Mouse (Mus musculus): ENCODE data around the gene Slc31a2. TPM values are rescaled to one million over a fixed set of nuclear protein-coding genes. Genes with fewer than 3 reads are reported as not detected.
A peak's percentile ranks its signal among the peaks of the same experiment; 100 is the strongest.

Slc31a2 gene
- polyA plus RNA-seq (2012; rRNA removed) (14.4 and 15.8 TPM in 2 replicates), polyA plus RNA-seq (2014; fragmentation: Nextera tagmentation; extraction: Ambion mirVana) (15.2 and 15.6 TPM in 2 replicates)

DNA sequence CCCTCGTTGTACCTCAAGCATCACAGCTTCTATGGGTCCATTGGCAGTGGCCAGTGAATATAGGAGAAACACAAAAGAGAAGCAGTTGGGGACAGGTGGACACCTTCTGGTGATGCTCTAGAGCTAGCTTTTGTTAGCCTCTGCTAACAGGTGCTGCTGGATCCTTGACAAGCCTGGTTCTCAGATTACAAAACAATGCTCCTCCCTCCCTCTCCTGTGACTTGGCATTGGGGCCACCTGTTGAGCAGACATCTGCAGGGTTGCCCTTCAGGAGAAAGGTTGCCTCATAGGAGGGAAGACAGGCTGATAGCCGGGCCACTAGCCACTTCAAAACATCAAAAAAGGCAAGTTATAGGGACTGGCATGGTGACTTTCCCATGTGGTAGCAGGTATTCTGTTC lies at the start of gene Slc31a2:
Gene Slc31a2, plus strand, starts transcription at position 287 of the 400 bp plus-strand sequence.
- Histone ChIP-seq H3K4me2 (replicated peaks; ENCODE audit: low read depth, low read length, severe bottlenecking) (no peak within 1 kb of the TSS), H3K4me3 (replicated peaks; ENCODE audit: low read length) (no peak within 1 kb of the TSS), H3K36me3 (ENCODE audit: control insufficient read depth, insufficient read depth, low read length) (no peaks in the 10 kb centered on the region), H3K9me3 (ENCODE audit: control insufficient read depth, low read length) (no peaks in the 10 kb centered on the region), H3K9ac (ENCODE audit: low read depth, low read length, severe bottlenecking) (no peak within 1 kb of the TSS), H3K4me1 (ENCODE audit: control insufficient read depth, insufficient read depth, low read length) (no peaks in the 10 kb centered on the region), H3K27ac (replicated peaks; ENCODE audit: low read depth, low read length) (no peak within 1 kb of the TSS), H3K27me3 (ENCODE audit: control insufficient read depth, insufficient read depth, low read length) (no peaks in the 10 kb centered on the region)
- 56% methylated on average over 2 of the region's 2 CpGs for WGBS
- TF ChIP-seq POLR2A (IDR thresholded peaks at IDR 0.05; ENCODE audit: borderline replicate concordance, extremely low read depth, insufficient read depth, insufficient read length) = no peak
- ATAC-seq (ENCODE audit: low FRiP score, low read depth) (no peak), DNase-seq (ENCODE audit: low spot score) (no peak)

GRCm38 (mm10) chr4:62213490-62213889 lies 48.9 kb upstream of the Slc31a2 start:
- Histone ChIP-seq H3K27me3 (ENCODE audit: control insufficient read depth, insufficient read depth, low read length) (no peaks in the 10 kb centered on the region), H3K9me3 (ENCODE audit: control insufficient read depth, low read length) (no peaks in the 10 kb centered on the region), H3K4me3 (replicated peaks; ENCODE audit: low read length) (no peak overlapping the region), H3K36me3 (ENCODE audit: control insufficient read depth, insufficient read depth, low read length) (no peaks in the 10 kb centered on the region), H3K4me2 (replicated peaks; ENCODE audit: low read depth, low read length, severe bottlenecking) (no peak overlapping the region), H3K4me1 (ENCODE audit: control insufficient read depth, insufficient read depth, low read length) (no peaks in the 10 kb centered on the region), H3K27ac (replicated peaks; ENCODE audit: low read depth, low read length) (no peak overlapping the region), H3K9ac (ENCODE audit: low read depth, low read length, severe bottlenecking) (no peak overlapping the region)
- no peak for TF ChIP-seq POLR2A (IDR thresholded peaks at IDR 0.05; ENCODE audit: borderline replicate concordance, extremely low read depth, insufficient read depth, insufficient read length)
- no peak for ATAC-seq (ENCODE audit: low FRiP score, low read depth)
- DNase-seq (ENCODE audit: low spot score) = no peak
- 81% methylated on average over 2 of the region's 2 CpGs for WGBS

GRCm38 (mm10) chr4:62228391-62228790 lies 34.0 kb upstream of the Slc31a2 start:
- no peak overlapping the region for H3K4me3 ChIP-seq (replicated peaks; ENCODE audit: low read length)
- H3K9ac ChIP-seq (ENCODE audit: low read depth, low read length, severe bottlenecking) = no peak overlapping the region
- ATAC-seq (ENCODE audit: low FRiP score, low read depth) = no peak
- H3K27ac ChIP-seq (replicated peaks; ENCODE audit: low read depth, low read length) = no peak overlapping the region
- H3K4me1 ChIP-seq (ENCODE audit: control insufficient read depth, insufficient read depth, low read length) = no peaks in the 10 kb centered on the region
- no peak overlapping the region for H3K4me2 ChIP-seq (replicated peaks; ENCODE audit: low read depth, low read length, severe bottlenecking)
- no peak for TF ChIP-seq POLR2A (IDR thresholded peaks at IDR 0.05; ENCODE audit: borderline replicate concordance, extremely low read depth, insufficient read depth, insufficient read length)
- peak; percentile 19 for DNase-seq (ENCODE audit: low spot score)
- 41% methylated on average over 10 of the region's 10 CpGs for WGBS
- no peaks in the 10 kb centered on the region for H3K27me3 ChIP-seq (ENCODE audit: control insufficient read depth, insufficient read depth, low read length)
- H3K9me3 ChIP-seq (ENCODE audit: control insufficient read depth, low read length) = no peaks in the 10 kb centered on the region
- no peaks in the 10 kb centered on the region for H3K36me3 ChIP-seq (ENCODE audit: control insufficient read depth, insufficient read depth, low read length)

DNA sequence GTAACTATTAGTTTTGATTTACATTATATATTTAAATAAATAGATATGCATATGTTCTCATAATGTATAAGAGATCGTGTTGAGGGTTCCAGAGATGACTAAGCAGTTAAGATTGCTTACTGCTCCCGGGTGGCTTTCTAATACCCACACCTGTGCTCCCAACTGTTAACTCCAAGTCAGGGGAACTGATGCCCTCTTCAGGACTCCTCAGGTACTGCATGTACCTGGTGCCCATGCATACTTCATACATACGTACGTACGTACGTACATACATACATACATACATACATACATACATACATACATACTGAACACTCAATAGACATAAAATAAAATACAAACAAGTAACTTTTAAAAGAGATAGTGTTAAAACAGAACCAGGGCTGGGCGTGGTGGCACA lies 32.9 kb upstream of the Slc31a2 start:
- 88% methylated on average over 7 of the region's 7 CpGs for WGBS
- no peaks in the 10 kb centered on the region for H3K9me3 ChIP-seq (ENCODE audit: control insufficient read depth, low read length)
- no peak overlapping the region for H3K9ac ChIP-seq (ENCODE audit: low read depth, low read length, severe bottlenecking)
- ATAC-seq (ENCODE audit: low FRiP score, low read depth) (no peak), DNase-seq (ENCODE audit: low spot score) (no peak)
- H3K27ac ChIP-seq (replicated peaks; ENCODE audit: low read depth, low read length) = no peak overlapping the region
- TF ChIP-seq POLR2A (IDR thresholded peaks at IDR 0.05; ENCODE audit: borderline replicate concordance, extremely low read depth, insufficient read depth, insufficient read length) = no peak
- H3K4me3 ChIP-seq (replicated peaks; ENCODE audit: low read length) = no peak overlapping the region
- no peak overlapping the region for H3K4me2 ChIP-seq (replicated peaks; ENCODE audit: low read depth, low read length, severe bottlenecking)
- no peaks in the 10 kb centered on the region for H3K36me3 ChIP-seq (ENCODE audit: control insufficient read depth, insufficient read depth, low read length)
- H3K27me3 ChIP-seq (ENCODE audit: control insufficient read depth, insufficient read depth, low read length) = no peaks in the 10 kb centered on the region
- no peaks in the 10 kb centered on the region for H3K4me1 ChIP-seq (ENCODE audit: control insufficient read depth, insufficient read depth, low read length)

DNA sequence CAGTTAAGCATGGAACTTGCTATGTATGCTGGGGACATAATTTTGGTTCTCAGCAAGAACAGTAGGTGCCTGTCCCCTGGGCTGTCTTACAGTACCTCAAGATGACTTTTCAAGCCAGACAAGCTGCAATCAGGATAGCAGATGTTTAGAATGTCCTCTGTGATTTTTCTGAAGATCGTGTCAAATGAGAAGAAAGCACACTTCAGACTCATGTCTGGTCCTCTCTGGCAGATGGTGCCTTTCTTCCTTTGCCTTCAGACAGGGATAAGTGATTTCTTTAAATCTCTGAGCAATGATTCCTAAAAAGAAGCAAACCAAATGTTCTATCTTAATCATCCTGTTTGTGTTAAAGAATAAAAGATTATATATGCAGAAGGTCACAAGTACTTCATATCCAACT lies 32.2 kb upstream of the Slc31a2 start:
- no peak for TF ChIP-seq POLR2A (IDR thresholded peaks at IDR 0.05; ENCODE audit: borderline replicate concordance, extremely low read depth, insufficient read depth, insufficient read length)
- 62% methylated on average over 1 of the region's 1 CpGs for WGBS
- DNase-seq (ENCODE audit: low spot score) (no peak), ATAC-seq (ENCODE audit: low FRiP score, low read depth) (no peak)
- Histone ChIP-seq H3K4me3 (replicated peaks; ENCODE audit: low read length) (no peak overlapping the region), H3K4me1 (ENCODE audit: control insufficient read depth, insufficient read depth, low read length) (no peaks in the 10 kb centered on the region), H3K27ac (replicated peaks; ENCODE audit: low read depth, low read length) (no peak overlapping the region), H3K4me2 (replicated peaks; ENCODE audit: low read depth, low read length, severe bottlenecking) (no peak overlapping the region), H3K36me3 (ENCODE audit: control insufficient read depth, insufficient read depth, low read length) (no peaks in the 10 kb centered on the region), H3K27me3 (ENCODE audit: control insufficient read depth, insufficient read depth, low read length) (no peaks in the 10 kb centered on the region), H3K9me3 (ENCODE audit: control insufficient read depth, low read length) (no peaks in the 10 kb centered on the region), H3K9ac (ENCODE audit: low read depth, low read length, severe bottlenecking) (no peak overlapping the region)

DNA sequence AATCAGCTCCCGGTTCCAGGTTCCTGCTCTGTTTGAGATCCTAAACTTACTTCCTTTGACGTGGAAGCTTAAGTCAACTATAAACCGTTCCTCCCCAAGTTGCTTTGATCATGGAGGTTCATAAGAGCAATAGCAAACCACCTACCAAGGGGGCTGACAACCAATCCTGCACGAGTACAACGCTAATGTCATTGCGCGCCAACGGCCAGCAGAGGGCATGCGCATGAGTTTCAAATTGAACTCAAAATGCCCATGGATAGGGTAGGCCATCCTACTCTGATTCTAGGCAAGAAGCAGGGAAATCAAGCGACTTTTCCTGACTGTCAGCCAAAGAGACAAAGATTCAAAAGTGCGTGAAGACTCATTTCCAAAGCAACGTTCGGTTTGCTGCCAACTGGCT lies 31.6 kb upstream of the Slc31a2 start, which contains the start of gene Zfp37:
Gene Zfp37, minus strand, starts transcription at position 279 of the 400 bp plus-strand sequence.
- H3K4me2 ChIP-seq (replicated peaks; ENCODE audit: low read depth, low read length, severe bottlenecking) = no peak within 1 kb of the TSS
- no peak for ATAC-seq (ENCODE audit: low FRiP score, low read depth)
- no peak within 1 kb of the TSS for H3K4me3 ChIP-seq (replicated peaks; ENCODE audit: low read length)
- H3K9ac ChIP-seq (ENCODE audit: low read depth, low read length, severe bottlenecking) = no peak within 1 kb of the TSS
- no peaks in the 10 kb centered on the region for H3K9me3 ChIP-seq (ENCODE audit: control insufficient read depth, low read length)
- no peaks in the 10 kb centered on the region for H3K27me3 ChIP-seq (ENCODE audit: control insufficient read depth, insufficient read depth, low read length)
- 74% methylated on average over 13 of the region's 13 CpGs for WGBS
- H3K36me3 ChIP-seq (ENCODE audit: control insufficient read depth, insufficient read depth, low read length) = no peaks in the 10 kb centered on the region
- no peak within 1 kb of the TSS for H3K27ac ChIP-seq (replicated peaks; ENCODE audit: low read depth, low read length)
- H3K4me1 ChIP-seq (ENCODE audit: control insufficient read depth, insufficient read depth, low read length) = no peaks in the 10 kb centered on the region
- TF ChIP-seq POLR2A (IDR thresholded peaks at IDR 0.05; ENCODE audit: borderline replicate concordance, extremely low read depth, insufficient read depth, insufficient read length) = no peak
- no peak for DNase-seq (ENCODE audit: low spot score)

Data from limb, embryonic 14.5 days (tissue).